Mouse (Mus musculus) common myeloid progenitor, adult 5-6 weeks (primary cell): ENCODE results near the gene Gpr3. TPM values are rescaled to one million over a fixed set of nuclear protein-coding genes. Genes with fewer than 3 reads are reported as not detected.
A peak's percentile ranks its signal among the peaks of the same experiment; 100 is the strongest.

Experiments
- ATAC-seq: replicated peaks from 2 replicates; pipeline ENCODE4 v1.8.0; 2016; ENCODE audit warnings: low read depth, mild to moderate bottlenecking, moderate TSS enrichment, inconsistent platforms; ENCODE audit not compliant: poor library complexity, severe bottlenecking
- total RNA-seq: library from RNA; stranded (forward); fragments of 200-1000, 187-1606 nt; gene quantifications from 2 replicates; pipeline ENCODE4 v1.2.3, GENCODE M21; 2017

Gene Gpr3
- total RNA-seq, 1 experiment from 2014 or later: not detected

DNA sequence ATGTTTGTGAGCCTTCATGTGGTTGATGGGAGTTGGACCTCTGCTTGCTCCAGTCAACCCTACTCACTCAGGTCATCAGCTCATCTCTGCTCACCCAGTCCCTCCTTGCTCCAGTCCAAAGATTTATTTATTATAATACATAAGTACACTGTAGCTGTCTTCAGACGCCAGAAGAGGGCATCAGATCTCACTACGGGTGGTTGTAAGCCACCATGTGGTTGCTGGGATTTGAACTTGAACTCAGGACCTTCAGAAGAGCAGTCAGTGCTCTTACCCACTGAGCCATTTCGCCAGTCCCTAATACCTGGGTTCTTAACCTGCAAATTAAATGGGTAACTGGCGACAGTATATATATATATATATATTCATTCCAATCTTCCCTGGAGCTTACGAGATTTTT, 23.1 kb upstream of the Gpr3 start:
- no peak for ATAC-seq

DNA sequence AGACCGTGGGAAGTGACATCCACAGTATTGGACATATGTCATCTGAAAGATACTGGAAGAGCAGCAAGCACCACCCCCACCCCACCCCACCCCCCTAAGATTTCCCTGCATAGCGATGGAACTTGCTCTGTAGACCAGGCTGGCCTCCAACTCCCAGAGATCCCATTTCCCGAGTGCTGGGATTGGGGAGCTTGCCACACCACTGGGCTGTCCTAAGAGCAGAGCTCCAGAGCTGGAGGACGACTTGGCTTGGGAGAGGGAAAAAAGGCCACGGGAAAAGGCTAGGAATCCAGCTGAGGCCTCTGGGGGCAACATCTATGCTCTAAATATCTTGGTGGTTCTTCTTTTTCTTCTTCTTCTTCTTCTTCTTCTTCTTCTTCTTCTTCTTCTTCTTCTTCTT, 22.4 kb upstream of the Gpr3 start:
- no peak for ATAC-seq

DNA sequence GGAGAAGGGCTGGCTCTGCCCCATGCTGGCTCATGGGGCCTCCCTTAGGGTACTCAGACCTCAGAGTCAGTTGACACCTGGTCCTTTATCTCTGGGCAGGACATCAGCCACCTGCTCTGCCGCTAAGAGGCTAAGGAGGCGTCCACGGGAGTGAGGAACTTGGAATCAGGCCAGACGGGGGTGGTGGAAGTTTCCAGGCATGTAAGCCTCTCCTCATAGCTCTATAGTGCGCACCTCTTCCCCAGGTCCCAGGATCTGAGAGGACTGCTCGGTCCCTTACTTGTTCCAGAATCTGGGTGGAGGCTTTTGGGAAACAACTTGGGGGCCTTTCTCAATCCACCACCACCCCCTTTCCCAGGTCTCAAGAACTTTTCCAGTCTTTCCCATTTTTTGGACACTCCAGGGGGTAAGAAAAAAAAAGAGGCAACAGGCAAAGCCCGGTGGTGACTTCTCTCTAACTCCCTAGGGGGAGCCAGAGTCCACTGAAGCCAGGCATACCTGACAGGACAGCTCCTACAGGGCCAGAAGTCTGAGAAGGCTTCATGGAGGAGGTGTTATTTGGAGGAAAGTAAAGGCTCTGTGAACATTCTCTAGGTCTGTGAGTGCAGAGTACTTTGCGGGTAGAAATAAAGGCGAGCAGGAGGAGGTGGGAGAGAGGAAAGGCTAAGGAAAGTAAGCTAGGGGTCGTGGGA, 21.1 kb upstream of the Gpr3 start:
- ATAC-seq: peak; percentile 50; the same call in 1 of the 2 replicates

DNA sequence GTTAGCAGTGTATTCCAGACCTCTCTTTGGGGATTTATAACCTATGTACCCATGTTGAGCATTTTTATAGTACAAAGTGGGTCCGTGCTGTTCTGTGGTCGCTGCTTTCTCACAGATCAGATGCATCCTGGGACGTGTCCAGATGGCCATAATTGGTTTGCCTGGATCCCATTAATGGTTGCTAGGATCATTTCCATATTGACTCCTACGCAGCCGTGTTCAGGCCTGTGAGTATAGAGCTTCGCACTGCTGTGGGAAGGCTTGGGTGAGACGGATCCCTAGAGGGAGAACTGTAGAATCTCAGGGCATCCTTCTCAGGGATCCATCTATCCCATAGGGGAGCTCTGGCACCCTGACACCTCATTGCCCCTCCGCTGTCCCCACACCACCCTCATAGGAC, 17.2 kb upstream of the Gpr3 start:
- no peak for ATAC-seq

DNA sequence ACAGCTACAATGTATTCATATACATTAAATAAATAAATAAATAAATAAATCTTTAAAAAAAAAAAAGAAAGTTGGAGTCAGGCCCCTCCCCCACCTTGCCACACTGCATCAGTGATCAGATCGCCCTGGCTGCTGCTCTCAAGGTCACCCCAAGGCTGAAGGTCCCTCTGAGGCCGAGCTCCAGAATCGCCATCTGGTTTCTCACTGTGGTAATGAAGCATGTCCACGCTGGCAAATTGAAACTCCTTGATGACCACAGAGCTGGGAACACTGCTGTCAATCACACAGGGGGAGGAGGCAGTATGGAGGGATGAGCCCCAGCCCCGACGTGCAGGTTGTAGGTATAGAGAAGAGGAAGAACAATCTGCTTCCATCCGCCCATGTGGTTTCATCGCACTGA, 15.3 kb upstream of the Gpr3 start:
- ATAC-seq: no peak

DNA sequence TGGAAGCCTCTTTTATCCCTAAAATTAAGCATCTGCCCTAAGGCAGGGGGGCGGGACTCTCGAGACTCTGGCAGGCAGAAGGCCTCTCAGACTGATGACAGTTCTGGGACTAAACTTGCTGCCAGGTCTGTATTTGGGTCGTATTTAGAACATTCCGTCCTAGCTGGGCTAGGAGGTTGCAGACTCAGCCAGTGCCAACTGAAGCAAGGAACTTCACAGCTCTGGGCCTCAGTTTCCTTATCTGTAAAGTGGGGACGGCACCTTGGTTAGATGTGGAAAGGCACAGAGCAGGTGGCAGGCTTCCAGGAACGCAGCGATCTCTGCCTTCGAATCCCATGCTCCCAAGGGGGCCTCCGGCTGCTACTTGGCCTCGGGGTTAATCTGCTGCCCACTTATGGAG, 13.7 kb upstream of the Gpr3 start:
- no peak for ATAC-seq

DNA sequence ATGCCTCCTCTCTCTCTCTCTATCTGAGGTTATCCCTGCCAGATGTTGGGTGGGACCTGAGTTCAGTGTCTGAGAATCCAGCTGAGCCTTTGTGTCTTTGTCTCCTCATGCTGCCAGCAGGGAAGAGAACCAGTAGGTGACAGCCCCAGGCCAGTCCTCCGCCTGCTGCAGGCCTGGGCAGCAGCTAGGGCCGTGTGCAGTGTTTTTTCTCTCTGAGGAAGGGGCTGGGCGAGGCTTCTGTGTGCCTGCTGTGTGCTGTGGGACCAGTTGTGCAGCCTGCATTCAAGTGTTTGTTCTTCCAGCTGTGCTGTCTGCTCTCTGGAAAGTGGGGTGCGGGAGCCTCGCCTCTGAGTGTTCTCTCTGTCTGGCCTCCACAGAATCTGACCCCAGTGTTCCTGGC, 11.5 kb upstream of the Gpr3 start:
- ATAC-seq: no peak

DNA sequence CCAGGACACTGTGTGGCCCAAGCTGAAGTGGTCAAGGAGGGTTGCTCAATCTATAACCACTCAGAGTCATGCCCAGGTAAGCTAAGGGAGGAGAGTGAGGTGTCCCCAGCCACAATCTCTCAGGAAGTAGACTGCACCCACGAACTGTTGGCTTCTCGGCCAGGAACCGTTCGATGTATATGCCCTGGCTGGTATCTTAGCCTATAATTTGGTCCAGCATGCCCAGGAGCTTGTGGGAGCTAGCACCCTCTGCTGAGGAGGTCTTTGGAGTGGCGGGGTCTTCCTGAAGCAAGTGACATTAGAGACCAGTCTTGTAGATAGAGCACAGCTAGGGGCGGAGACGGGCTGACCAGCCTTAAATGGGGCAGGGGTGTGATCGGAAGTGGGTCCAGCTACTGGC, 9.4 kb upstream of the Gpr3 start:
- ATAC-seq: no peak

DNA sequence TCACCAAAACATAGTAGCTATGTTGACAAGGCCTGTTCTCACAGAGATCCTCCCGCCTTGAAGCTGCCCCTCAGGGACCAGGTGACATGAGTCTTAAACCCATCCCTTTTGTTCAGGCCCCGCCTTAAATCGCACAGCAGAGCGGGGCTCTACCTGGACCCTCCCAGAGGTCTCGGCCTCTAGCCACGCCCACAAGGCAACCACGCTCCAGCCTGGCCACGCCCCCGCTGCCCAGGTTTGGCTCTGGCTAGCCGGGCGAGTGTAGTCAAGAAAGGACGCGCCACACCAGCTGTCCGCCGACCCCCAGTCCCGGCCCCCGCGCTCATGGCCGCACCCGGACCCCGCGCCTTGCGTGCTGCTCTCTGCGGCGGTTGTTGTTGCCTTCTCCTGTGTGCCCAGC, 8.3 kb upstream of the Gpr3 start:
- no peak for ATAC-seq

DNA sequence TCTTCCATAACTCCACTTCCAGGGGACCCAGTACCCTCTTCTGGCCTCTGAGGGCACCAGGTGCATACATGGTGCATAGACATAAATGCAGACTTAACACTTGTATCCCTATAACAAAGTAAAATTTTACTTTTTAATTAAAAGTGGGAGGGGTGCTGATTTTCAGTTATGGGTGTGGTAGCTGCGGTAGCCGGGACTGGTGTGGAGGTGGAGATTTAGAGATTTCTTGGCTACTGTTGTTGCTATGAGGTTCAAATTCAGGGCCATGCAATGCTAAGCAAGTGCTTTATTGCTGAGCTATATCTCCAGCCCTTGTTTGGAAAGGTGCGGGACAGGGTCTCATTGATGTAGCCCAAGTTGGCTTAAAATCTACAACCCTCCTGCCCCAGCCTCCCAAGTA, 6.4 kb upstream of the Gpr3 start:
- ATAC-seq: no peak

DNA sequence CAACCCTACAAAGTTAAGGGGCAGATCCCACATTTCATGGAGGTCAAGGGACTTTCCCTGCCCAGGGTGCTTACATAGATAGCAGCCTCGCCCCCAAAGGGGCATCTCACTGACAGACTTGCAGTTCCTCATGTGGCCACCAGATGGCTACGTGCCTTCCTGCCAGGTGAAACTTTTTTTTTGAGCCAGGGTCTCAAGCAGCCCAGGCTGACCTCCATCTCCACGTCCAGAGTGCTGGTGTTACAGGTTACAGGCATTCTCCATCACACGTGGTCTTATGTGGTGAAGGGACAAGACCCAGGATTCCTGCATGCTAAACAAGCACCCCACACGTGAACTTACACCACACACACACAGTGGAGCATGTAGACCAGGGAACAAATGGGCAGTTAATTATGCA, 5.3 kb upstream of the Gpr3 start:
- ATAC-seq: peak; percentile 42

DNA sequence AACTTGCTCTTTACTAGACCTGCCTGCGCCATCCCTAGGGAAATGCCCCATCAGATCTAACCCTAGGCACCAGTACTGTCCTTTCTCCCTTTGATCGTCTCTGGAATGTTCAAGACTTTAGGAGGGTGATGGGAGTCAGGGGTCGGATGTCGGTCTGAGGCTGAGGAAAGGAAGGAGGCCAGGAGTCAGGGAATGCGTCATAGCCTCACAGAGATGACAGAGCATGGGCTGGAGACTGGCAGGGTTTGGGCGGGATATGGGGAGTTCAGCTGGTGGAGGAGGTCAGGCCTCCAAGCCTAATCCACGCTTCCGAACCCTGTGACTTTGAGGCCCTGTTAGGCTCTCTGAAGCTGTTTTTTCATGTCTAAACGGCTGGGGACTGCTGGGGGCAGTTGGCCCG, 1.3 kb upstream of the Gpr3 start:
- no peak for ATAC-seq

DNA sequence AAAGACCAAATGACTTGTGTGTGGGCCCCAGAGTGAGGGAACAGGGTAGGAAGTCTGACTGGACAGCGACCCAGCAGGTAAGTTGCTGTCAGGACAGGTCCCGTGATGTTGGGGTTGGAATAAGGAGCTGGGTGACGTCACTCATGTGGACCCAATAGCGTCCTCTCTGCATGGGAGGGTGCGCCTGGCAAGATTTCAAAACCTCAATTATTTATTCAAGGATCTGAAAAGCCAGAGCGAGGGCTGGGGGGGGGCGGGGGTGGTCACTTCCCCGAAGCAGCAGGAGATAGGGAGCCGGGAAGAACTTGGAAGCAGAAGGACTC, 893 bp upstream of the Gpr3 start:
- no peak for ATAC-seq

DNA sequence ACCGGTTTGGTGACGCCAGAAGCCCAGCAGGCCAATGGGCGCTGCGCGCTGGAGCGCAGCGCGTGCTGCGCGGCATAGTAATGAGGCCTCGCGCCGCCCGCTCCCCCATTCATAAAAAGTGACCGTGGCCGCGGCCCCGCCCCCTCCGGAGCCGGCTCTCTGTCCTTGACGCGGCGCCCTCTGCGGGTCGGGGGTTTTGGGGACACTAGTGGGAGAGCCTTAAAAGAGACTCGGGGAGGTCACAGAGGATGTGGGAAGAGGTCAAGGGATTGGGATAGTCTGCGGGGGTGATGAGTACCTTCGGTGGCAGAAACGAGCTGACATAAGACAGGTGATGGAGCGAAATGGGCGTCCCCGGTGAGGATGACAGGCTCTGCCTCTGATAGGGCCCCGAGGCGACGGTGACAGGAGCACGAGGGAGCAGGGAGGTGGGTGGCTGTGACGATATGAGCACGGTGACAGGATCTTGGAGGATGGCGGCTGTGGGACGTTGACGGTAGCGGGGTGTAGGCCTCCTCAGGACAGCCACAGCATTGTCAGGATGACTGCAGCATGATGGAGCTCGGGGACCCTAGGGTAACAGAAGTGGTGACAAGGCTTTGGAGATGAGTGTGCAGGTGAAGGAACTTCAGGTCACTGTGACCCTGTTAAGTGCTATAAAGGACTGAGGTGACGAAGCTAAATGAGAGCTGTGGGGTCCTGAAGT, 379 bp upstream of the Gpr3 start:
- peak; percentile 80 for ATAC-seq

DNA sequence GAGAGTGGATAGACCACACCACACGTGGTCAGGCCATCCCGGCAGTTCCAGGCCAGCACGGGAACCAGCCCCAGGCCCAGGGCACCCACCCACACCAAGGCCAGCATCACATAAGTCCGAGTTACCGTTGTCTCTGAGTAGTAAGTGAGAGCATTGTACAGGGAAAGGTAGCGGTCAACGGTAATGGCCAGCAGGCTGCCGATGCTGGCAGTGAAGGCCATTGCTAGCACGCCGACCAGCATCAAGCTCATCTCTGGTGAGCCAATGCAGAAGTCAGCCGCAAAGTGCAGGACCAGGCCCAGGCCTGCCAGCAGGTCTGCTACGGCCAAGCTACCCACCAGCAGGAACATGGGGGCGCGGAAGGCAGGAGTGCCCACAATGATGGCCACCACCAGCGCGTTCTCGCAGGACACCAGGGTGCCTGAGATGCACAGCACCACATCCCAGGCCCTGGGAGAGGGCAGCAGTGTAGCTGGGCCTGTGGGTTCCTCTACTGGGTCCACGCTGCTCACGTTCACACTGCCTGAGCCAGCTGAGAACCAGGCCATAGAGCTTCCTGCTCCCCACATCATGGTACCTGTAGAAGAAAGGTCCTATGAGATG, 1.4 kb downstream of the Gpr3 start:
- no peak for ATAC-seq

DNA sequence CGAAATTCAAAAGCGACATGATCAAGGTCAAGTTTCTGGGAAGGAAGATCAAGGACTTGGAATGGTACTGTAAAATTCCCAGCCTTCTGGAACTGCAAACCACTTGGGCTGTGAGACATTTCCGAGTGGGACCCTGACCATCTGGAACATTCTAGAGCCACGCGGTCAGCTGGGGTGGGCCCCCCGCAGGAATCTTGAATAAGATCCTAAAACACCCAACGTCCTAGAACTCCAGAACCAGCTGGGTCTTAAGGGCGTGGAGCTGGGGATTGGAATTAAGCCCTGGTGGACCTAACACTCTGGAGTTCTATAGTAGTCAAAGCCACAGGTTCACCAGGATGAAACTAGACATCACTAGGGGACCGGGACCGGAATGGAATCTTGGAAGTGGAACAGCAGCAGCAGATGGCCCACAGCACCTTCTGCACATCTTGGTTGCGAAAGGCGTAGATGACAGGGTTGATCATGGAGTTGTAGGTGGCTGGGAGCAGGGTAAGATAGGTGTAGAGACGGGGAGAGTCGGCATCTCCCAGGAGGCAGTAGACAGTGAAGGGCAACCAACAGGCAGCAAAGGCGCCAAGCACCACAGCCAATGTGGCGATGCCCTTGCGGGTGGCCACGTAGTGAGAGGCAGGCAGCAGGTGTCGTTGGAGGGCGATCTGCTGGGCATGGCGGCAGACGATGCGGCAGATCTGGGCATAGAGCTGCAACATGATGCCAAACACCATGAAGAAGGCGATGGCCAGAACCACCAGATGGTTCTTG, 2.1 kb downstream of the Gpr3 start:
- no peak for ATAC-seq

DNA sequence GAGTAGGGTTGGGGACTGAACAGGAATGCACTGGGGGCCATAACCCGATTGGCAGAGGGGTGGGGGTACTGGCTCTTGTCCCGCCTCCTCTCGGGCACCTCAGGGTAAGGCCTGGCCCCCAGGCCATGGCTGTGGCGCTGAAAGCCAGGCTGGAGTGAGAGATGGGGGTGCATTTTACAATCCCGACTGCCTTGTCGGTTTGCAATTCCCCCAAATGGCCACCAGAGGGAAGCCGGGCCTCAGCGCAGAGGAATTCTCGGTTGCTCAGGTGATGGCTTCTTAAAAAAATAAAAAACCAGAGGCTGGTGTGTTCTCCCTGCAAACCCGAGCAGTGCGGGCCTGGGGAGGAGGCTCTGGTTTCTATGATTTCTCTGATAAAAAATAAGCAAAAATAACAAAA, 3.0 kb downstream of the Gpr3 start:
- ATAC-seq: peak; percentile 54

DNA sequence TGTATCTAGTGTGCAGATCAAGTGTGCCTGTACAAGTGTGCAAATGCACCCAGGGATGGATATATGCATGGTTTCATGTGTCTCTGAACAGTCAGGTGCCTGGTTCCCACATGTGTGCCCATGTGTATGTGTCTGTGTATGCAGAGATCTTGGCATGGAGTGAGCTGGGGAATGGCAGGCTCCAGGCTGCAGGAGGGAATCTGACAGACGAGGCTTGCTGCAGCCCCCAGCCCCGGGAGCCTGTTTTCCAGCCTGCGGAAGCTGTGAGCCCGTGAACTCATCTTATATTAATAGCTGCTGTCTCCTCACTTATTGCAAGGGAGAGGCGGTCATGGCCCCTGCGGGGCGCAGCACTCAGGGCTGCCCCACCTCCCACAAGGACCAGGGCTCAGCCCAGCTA, 8.0 kb downstream of the Gpr3 start:
- ATAC-seq: no peak

DNA sequence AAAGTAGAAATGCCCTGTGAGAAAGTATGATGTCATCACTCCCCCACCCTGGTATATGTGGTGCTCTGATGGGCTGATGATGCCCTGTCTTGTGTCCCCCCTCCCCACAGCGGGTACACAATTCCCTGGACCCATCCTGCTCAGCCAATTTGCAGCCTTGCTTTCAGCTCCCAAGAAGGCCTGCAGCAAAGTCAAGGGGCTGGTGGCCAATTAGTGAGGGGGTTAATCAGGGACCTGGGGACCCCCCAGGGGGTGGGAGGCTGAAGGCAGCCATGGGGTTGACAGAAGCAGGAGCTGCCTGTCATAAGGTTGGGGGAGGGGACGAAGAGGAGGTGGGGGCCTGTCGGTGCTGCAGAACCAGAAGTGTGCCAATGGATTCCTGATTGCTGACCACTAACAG, 8.7 kb downstream of the Gpr3 start:
- ATAC-seq: no peak

DNA sequence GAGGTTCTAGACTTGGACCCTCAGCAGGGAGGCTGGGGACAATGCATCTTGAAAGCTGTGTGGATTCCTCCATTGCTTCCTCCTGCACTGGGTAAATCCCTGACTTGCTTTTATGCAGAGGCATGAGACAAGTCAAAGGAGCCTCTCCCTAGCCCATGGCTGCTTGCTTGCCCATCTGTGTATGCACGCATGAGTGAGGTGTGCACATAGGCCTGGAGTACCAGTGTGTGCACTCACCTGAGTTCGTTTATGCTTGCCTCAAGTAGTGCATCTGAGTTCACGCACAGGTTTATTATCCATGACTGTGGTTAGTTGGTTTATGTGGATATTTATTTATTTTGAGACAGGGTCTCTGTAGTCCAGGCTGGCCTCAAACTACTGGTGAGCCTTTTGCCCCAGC, 10.1 kb downstream of the Gpr3 start:
- no peak for ATAC-seq
